Mouse (Mus musculus) heart, adult 2 months (tissue): ENCODE data around the gene Ttyh2. TPM values are rescaled to one million over a fixed set of nuclear protein-coding genes. Genes with fewer than 3 reads are reported as not detected.

Experiments
- DNase-seq, 2 experiments: peaks; one replicate each; pipeline ENCODE4 v3.0.0; 2021
- H3K27ac ChIP-seq: fragments of 200-600 bp; 2 replicates; pipeline ENCODE4 v1.8.1; 2022
- H3K27me3 ChIP-seq: fragments of 200-500 bp; 2 replicates; pipeline ENCODE4 v1.6.1; 2012; ENCODE audit warnings: mild to moderate bottlenecking, low read length, inconsistent platforms, mixed read lengths; ENCODE audit not compliant: control insufficient read depth, insufficient read depth
- H3K36me3 ChIP-seq: fragments of 200-500 bp; 2 replicates; pipeline ENCODE4 v1.6.1; 2012; ENCODE audit warnings: low read length, inconsistent platforms; ENCODE audit not compliant: control insufficient read depth, insufficient read depth
- H3K4me1 ChIP-seq: fragments of 200-500 bp; 2 replicates; pipeline ENCODE4 v1.6.1; 2011; ENCODE audit warnings: low read length; ENCODE audit not compliant: control insufficient read depth, insufficient read depth
- H3K4me3 ChIP-seq: fragments of 200-600 bp; 2 replicates; pipeline ENCODE4 v1.8.1; 2022
- H3K79me2 ChIP-seq: fragments of 200-500 bp; replicated peaks from 2 replicates; pipeline ENCODE4 v1.6.1; 2012; ENCODE audit warnings: mild to moderate bottlenecking, inconsistent platforms, low read length, moderate library complexity, mixed read lengths; ENCODE audit not compliant: control insufficient read depth, insufficient read depth
- H3K9ac ChIP-seq: fragments of 200-500 bp; 2 replicates; pipeline ENCODE4 v1.6.1; 2012; ENCODE audit warnings: low read depth, mild to moderate bottlenecking, control low read depth, inconsistent platforms, low read length, mixed read lengths
- CTCF ChIP-seq: fragments of 200-600 bp; IDR thresholded peaks from 2 replicates; pipeline ENCODE4 v1.8.1; 2022; ENCODE audit warnings: antibody characterized with exemption, mild to moderate bottlenecking, moderate library complexity
- EP300 ChIP-seq: fragments of 200-500 bp; IDR thresholded peaks from 2 replicates; pipeline ENCODE4 v1.6.1; 2011; ENCODE audit warnings: low read depth, low read length, control low read depth; ENCODE audit not compliant: insufficient read depth
- POLR2A ChIP-seq: fragments of 200-500 bp; IDR thresholded peaks from 2 replicates; pipeline ENCODE4 v1.6.1; 2011; ENCODE audit warnings: mild to moderate bottlenecking, low read depth, low read length, control low read depth; ENCODE audit not compliant: insufficient read depth
- WGBS: fragments of 180-500 bp; shearing (Covaris S2); methylation state at CpG from one replicate; pipeline ENCODE4 v1.1.7; 2018; 5-methylcytosine and 5-hydroxymethylcytosine counted together
- intact Hi-C: fragments of 180-260 bp; cut with DNase I; formaldehyde crosslinking; loops from one replicate; pipeline ENCODE4 v1.15.1; 2025
- polyA plus RNA-seq: library from polyadenylated mRNA; depleted of rRNA; stranded (reverse); fragments of >200 nt; gene quantifications from 2 replicates; pipeline ENCODE4 v1.2.3, GENCODE M21; 2012
- total RNA-seq, 2 experiments: library from RNA; stranded (reverse); gene quantifications; 2 replicates each; pipeline ENCODE4 v1.2.3; 2021

Ttyh2 gene
- total and polyA plus RNA-seq, 3 experiments, result 4.3 to 6.3 (median 4.9) TPM

GRCm38 (mm10) chr11:114653664-114654063, 21.6 kb upstream of the Ttyh2 start:
- Histone ChIP-seq H3K4me3 (no peak overlapping the region), H3K4me1 (no peaks in the 10 kb centered on the region), H3K27me3 (no peaks in the 10 kb centered on the region; the same call in 1 of the 2 replicates), H3K36me3 (no peaks in the 10 kb centered on the region), H3K9ac (no peak overlapping the region), H3K27ac (no peak overlapping the region), H3K79me2 (no peaks in the 10 kb centered on the region)
- intact Hi-C loops, result no loop called here
- no peak for TF ChIP-seq CTCF
- no peak for TF ChIP-seq EP300
- no peak for TF ChIP-seq POLR2A
- WGBS, result 69% methylated on average over 6 of the region's 6 CpGs
- DNase-seq, result no peak

- Histone ChIP-seq H3K27ac (no peak overlapping the region), H3K4me3 (no peak overlapping the region), H3K79me2 (no peaks in the 10 kb centered on the region), H3K27me3 (no peaks in the 10 kb centered on the region; the same call in 1 of the 2 replicates), H3K9ac (no peak overlapping the region), H3K4me1 (no peaks in the 10 kb centered on the region), H3K36me3 (no peaks in the 10 kb centered on the region)
- intact Hi-C loops, result no loop called here
- TF ChIP-seq CTCF, result peak; percentile 36
- no peak for TF ChIP-seq POLR2A
- 36% methylated on average over 5 of the region's 5 CpGs for WGBS
- DNase-seq, result no peak
Observed at GRCm38 (mm10) chr11:114654552-114654951, 20.7 kb upstream of the Ttyh2 start.

- H3K4me1 ChIP-seq, result no peaks in the 10 kb centered on the region
- no peaks in the 10 kb centered on the region for H3K79me2 ChIP-seq
- H3K4me3 ChIP-seq, result no peak overlapping the region
- TF ChIP-seq EP300 (no peak), POLR2A (no peak), CTCF (no peak)
- 83% methylated on average over 7 of the region's 7 CpGs for WGBS
- intact Hi-C loops, result no loop called here
- no peak for DNase-seq
- H3K36me3 ChIP-seq, result no peaks in the 10 kb centered on the region
- no peak overlapping the region for H3K27ac ChIP-seq
- no peaks in the 10 kb centered on the region; the same call in 1 of the 2 replicates for H3K27me3 ChIP-seq
- no peak overlapping the region for H3K9ac ChIP-seq
Observed at GRCm38 (mm10) chr11:114655350-114656008, 19.8 kb upstream of the Ttyh2 start.

- Histone ChIP-seq H3K9ac (no peak overlapping the region), H3K27ac (no peak overlapping the region), H3K36me3 (no peaks in the 10 kb centered on the region), H3K27me3 (no peaks in the 10 kb centered on the region; the same call in 1 of the 2 replicates), H3K79me2 (no peaks in the 10 kb centered on the region), H3K4me1 (no peaks in the 10 kb centered on the region), H3K4me3 (no peak overlapping the region)
- WGBS, result 41% methylated on average over 27 of the region's 27 CpGs
- intact Hi-C loops, result no loop called here
- DNase-seq, result no peak
- TF ChIP-seq POLR2A (no peak), EP300 (no peak), CTCF (no peak)
Observed at GRCm38 (mm10) chr11:114656994-114657644, 18.1 kb upstream of the Ttyh2 start.

- TF ChIP-seq POLR2A, result no peak
- TF ChIP-seq CTCF, result peak; percentile 71
- no peak for TF ChIP-seq EP300
- Histone ChIP-seq H3K9ac (no peak overlapping the region), H3K4me3 (no peak overlapping the region), H3K79me2 (no peaks in the 10 kb centered on the region), H3K27me3 (no peaks in the 10 kb centered on the region; the same call in 1 of the 2 replicates), H3K36me3 (no peaks in the 10 kb centered on the region), H3K4me1 (no peaks in the 10 kb centered on the region), H3K27ac (no peak overlapping the region)
- intact Hi-C loops, result no loop called here
- DNase-seq, result peak in 1 of 2 experiments; percentile 63
- 19% methylated on average over 7 of the region's 7 CpGs for WGBS
Observed at GRCm38 (mm10) chr11:114657737-114658136, 17.5 kb upstream of the Ttyh2 start.

- WGBS, result 80% methylated on average over 14 of the region's 14 CpGs
- Histone ChIP-seq H3K79me2 (no peaks in the 10 kb centered on the region), H3K4me1 (no peaks in the 10 kb centered on the region), H3K9ac (no peak overlapping the region), H3K36me3 (no peaks in the 10 kb centered on the region), H3K4me3 (no peak overlapping the region), H3K27ac (no peak overlapping the region), H3K27me3 (no peaks in the 10 kb centered on the region; the same call in 1 of the 2 replicates)
- no peak for DNase-seq
- intact Hi-C loops, result loop anchor here (10.0 kb wide), 1 partner anchor 977 kb away; the partner anchor contains the start of genes D11Wsu47e and Fam104a
- TF ChIP-seq EP300 (no peak), CTCF (no peak)
Observed at GRCm38 (mm10) chr11:114662161-114662560, 13.1 kb upstream of the Ttyh2 start.
